Mouse (Mus musculus): ENCODE data around the gene Slco2b1. TPM values are rescaled to one million over a fixed set of nuclear protein-coding genes. Genes with fewer than 3 reads are reported as not detected.
"Not testable (repeated sequence)": the region's sequence is repeated elsewhere in the genome, so short reads cannot be mapped to it uniquely, and the experiment has no call there.

Slco2b1 gene
- polyA plus RNA-seq, 1 experiment from 2014 or later, result 16.8 TPM

- Histone ChIP-seq H3K36me3 (ENCODE audit: inconsistent target) (no peaks in the 10 kb centered on the region), H3K4me3 (ENCODE audit: inconsistent target) (no peak overlapping the region), H3K79me2 (ENCODE audit: inconsistent target) (no peaks in the 10 kb centered on the region), H3K27ac (no peak overlapping the region)
- 87% methylated on average over 3 of the region's 3 CpGs for WGBS (ENCODE audit: missing documents)
These were observed 6.2 kb downstream of the Slco2b1 start for GRCm38 (mm10) chr7:99704736-99705519.

- H3K79me2 ChIP-seq (ENCODE audit: inconsistent target), result no peaks in the 10 kb centered on the region
- no peaks in the 10 kb centered on the region for H3K36me3 ChIP-seq (ENCODE audit: inconsistent target)
- WGBS (ENCODE audit: missing documents), result 81% methylated on average over 6 of the region's 6 CpGs
- no peak overlapping the region for H3K4me3 ChIP-seq (ENCODE audit: inconsistent target)
- H3K27ac ChIP-seq, result no peak overlapping the region
These were observed 8.9 kb downstream of the Slco2b1 start for GRCm38 (mm10) chr7:99702201-99702600.

DNA sequence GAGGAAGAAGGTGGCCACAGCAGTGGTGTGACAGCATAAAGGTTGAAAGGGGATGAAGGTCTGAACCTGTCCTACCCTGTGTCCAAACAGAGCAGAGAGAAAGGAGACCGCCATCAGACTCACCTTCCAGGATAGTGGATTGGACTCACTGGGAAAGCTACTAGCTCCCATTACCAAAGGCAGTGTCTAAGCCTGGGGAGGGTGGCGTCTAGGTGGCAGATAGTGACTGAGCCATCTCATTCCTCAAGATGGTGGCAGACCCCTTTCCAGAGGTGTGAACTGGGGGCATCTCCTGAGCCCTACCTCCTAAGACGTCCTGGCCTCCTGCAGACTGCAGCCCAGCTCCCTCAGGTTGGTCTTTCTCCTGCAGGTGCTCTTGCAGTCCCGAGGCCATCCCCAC lies 10.5 kb downstream of the Slco2b1 start:
- no peaks in the 10 kb centered on the region for H3K36me3 ChIP-seq (ENCODE audit: inconsistent target)
- no peaks in the 10 kb centered on the region for H3K79me2 ChIP-seq (ENCODE audit: inconsistent target)
- 89% methylated on average over 4 of the region's 4 CpGs for WGBS (ENCODE audit: missing documents)
- no peak overlapping the region for H3K4me3 ChIP-seq (ENCODE audit: inconsistent target)
- no peak overlapping the region for H3K27ac ChIP-seq

DNA sequence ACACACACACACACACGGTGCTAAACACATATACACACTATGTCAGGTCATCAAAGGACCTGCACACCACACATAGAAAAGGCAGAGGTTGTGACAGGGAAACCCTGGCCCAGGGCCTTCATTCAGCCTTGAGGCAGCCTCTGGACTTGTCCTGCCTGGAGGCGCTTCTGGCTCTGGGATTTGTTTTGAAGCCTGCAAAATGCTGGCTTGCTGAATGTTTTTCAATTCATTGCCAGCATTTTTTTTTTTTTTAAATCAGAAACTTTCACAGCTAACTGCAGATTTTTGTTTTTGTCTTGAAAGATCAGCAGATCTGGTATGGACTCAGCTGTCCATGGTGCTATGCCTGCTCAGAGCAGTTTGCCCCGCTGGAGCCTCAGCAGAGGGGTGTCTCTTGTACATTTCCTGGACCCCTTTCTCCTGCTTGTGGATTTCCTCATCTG lies 11.4 kb downstream of the Slco2b1 start:
- H3K36me3 ChIP-seq (ENCODE audit: inconsistent target), result no peaks in the 10 kb centered on the region
- no peak overlapping the region for H3K27ac ChIP-seq
- 91% methylated on average over 2 of the region's 3 CpGs for WGBS (ENCODE audit: missing documents)
- no peaks in the 10 kb centered on the region for H3K79me2 ChIP-seq (ENCODE audit: inconsistent target)
- H3K4me3 ChIP-seq (ENCODE audit: inconsistent target), result no peak overlapping the region

GRCm38 (mm10) chr7:99699106-99699505 lies 12.0 kb downstream of the Slco2b1 start:
- H3K4me3 ChIP-seq (ENCODE audit: inconsistent target), result no peak overlapping the region
- H3K79me2 ChIP-seq (ENCODE audit: inconsistent target), result no peaks in the 10 kb centered on the region
- H3K36me3 ChIP-seq (ENCODE audit: inconsistent target), result no peaks in the 10 kb centered on the region
- WGBS (ENCODE audit: missing documents), result 71% methylated on average over 3 of the region's 3 CpGs
- no peak overlapping the region for H3K27ac ChIP-seq

- no peak overlapping the region for H3K4me3 ChIP-seq (ENCODE audit: inconsistent target)
- no peaks in the 10 kb centered on the region for H3K79me2 ChIP-seq (ENCODE audit: inconsistent target)
- no peak overlapping the region for H3K27ac ChIP-seq
- H3K36me3 ChIP-seq (ENCODE audit: inconsistent target), result no peaks in the 10 kb centered on the region
- WGBS (ENCODE audit: missing documents), result 97% methylated on average over 3 of the region's 3 CpGs
These were observed 12.6 kb downstream of the Slco2b1 start for GRCm38 (mm10) chr7:99698576-99698975.

DNA sequence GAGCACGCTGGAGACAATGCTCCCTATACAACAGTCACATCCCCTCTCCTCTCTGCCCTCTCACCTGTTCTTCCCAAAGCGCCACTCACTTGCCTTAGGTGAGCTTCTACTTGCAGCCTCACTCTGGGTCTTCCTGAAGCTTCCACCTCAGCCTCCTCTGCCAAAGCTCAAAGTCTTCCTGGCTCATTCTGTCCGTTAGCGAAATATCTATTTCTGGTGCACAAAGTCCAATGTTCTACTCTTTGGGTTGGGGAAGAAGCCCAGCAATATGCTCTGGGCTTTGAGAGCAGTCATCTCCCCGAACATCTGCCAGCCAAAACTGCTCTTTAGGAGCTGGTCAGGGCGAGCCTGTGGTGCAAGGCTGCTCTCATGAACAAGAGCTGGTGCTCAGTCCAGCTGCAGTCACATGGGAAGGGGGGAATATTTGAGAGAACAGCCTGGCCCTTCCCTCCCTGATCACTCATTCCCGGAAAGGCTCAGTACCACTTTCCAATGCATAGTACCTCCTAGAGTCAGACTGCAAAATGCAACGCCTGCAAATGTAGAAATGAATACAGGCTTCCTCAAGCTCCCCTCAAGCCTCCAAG lies 15.6 kb downstream of the Slco2b1 start:
- no peaks in the 10 kb centered on the region for H3K79me2 ChIP-seq (ENCODE audit: inconsistent target)
- no peak overlapping the region for H3K27ac ChIP-seq
- 94% methylated on average over 8 of the region's 8 CpGs for WGBS (ENCODE audit: missing documents)
- no peaks in the 10 kb centered on the region for H3K36me3 ChIP-seq (ENCODE audit: inconsistent target)
- no peak overlapping the region for H3K4me3 ChIP-seq (ENCODE audit: inconsistent target)

DNA sequence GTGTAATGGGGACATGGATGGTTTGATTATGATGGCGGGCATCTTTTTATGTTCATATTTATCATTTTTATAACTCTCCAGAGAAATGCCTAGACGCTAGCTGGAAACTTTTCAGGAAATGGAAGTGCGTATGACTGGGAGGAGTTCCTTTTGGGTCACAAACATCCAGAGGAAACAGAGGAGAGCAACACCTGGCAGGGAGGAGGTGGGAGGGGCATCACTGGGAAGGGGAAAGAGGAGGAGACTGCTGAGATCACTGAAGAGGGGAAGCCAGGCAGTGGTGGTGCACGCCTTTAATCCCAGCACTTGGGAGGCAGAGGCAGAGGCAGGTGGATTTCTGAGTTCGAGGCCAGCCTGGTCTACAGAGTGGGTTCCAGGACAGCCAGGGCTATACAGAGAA lies 16.7 kb downstream of the Slco2b1 start:
- not testable (repeated sequence) for H3K4me3 ChIP-seq (ENCODE audit: inconsistent target); H3K27ac ChIP-seq; H3K36me3 ChIP-seq (ENCODE audit: inconsistent target); H3K79me2 ChIP-seq (ENCODE audit: inconsistent target)
- WGBS (ENCODE audit: missing documents), result 78% methylated on average over 5 of the region's 5 CpGs

- Histone ChIP-seq H3K27ac (no peak overlapping the region), H3K36me3 (ENCODE audit: inconsistent target) (no peaks in the 10 kb centered on the region), H3K4me3 (ENCODE audit: inconsistent target) (no peak overlapping the region), H3K79me2 (ENCODE audit: inconsistent target) (no peaks in the 10 kb centered on the region)
- 96% methylated on average over 3 of the region's 3 CpGs for WGBS (ENCODE audit: missing documents)
These were observed 17.2 kb downstream of the Slco2b1 start for GRCm38 (mm10) chr7:99693976-99694375.

DNA sequence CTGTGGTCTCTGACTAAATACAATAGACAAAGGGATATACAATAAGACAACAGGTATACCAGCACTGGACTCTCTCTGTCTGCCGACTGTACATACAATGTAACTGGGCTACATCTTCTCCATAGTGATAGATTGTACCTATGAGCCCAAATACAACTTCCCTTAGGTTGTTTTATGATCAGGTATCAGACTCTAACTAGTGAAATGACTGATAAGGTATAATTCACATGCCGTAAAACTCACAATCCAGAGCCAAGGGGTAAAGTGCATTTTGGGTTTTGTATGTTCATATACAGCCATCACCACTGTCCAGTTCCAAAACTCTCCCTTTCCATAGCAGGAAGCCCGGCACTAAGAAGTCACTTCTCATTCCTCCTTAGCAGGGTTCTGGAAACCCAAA lies 17.8 kb downstream of the Slco2b1 start:
- Histone ChIP-seq H3K4me3 (ENCODE audit: inconsistent target) (no peak overlapping the region), H3K79me2 (ENCODE audit: inconsistent target) (no peaks in the 10 kb centered on the region), H3K27ac (no peak overlapping the region), H3K36me3 (ENCODE audit: inconsistent target) (no peaks in the 10 kb centered on the region)
- WGBS (ENCODE audit: missing documents), result 92% methylated on average over 3 of the region's 3 CpGs

- H3K79me2 ChIP-seq (ENCODE audit: inconsistent target), result no peaks in the 10 kb centered on the region
- no peak overlapping the region for H3K27ac ChIP-seq
- no peak overlapping the region for H3K4me3 ChIP-seq (ENCODE audit: inconsistent target)
- H3K36me3 ChIP-seq (ENCODE audit: inconsistent target), result no peaks in the 10 kb centered on the region
- 53% methylated on average over 3 of the region's 3 CpGs for WGBS (ENCODE audit: missing documents)
These were observed 18.7 kb downstream of the Slco2b1 start for GRCm38 (mm10) chr7:99692396-99692795.

GRCm38 (mm10) chr7:99690819-99691218 lies 20.3 kb downstream of the Slco2b1 start:
- H3K79me2 ChIP-seq (ENCODE audit: inconsistent target), result no peaks in the 10 kb centered on the region
- 95% methylated on average over 7 of the region's 7 CpGs for WGBS (ENCODE audit: missing documents)
- no peak overlapping the region for H3K27ac ChIP-seq
- H3K4me3 ChIP-seq (ENCODE audit: inconsistent target), result no peak overlapping the region
- H3K36me3 ChIP-seq (ENCODE audit: inconsistent target), result no peaks in the 10 kb centered on the region

DNA sequence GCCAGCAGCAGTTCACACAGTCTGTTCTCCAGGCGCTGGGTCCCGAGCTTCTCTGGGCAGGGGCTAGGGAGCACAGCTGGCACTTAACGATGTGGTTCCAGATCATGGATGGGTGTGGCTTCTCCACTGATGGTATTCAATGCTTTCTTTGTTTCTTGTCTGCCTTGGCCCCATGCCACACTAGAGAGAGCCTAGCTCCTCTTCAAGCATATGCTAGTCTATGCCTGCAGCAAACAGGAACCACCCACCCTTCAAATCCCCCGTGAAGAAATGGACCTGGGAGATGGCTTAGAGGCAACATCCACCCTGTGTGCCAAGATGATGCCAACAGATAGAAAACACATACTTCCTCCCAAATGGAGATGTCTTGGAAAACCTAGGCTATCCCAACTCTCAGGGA lies 27.1 kb downstream of the Slco2b1 start:
- WGBS (ENCODE audit: missing documents), result 73% methylated on average over 4 of the region's 4 CpGs
- Histone ChIP-seq H3K27ac (no peak overlapping the region), H3K36me3 (ENCODE audit: inconsistent target) (no peaks in the 10 kb centered on the region)

GRCm38 (mm10) chr7:99680771-99681170 lies 30.4 kb downstream of the Slco2b1 start:
- no peak overlapping the region for H3K4me3 ChIP-seq (ENCODE audit: inconsistent target)
- no peak overlapping the region for H3K27ac ChIP-seq
- WGBS (ENCODE audit: missing documents), result 84% methylated on average over 5 of the region's 5 CpGs
- H3K36me3 ChIP-seq (ENCODE audit: inconsistent target), result no peaks in the 10 kb centered on the region
- no peaks in the 10 kb centered on the region for H3K79me2 ChIP-seq (ENCODE audit: inconsistent target)

More for the DNA sequence above, 27.1 kb downstream of the Slco2b1 start:
- Histone ChIP-seq H3K4me3 (ENCODE audit: inconsistent target) (no peak overlapping the region), H3K79me2 (ENCODE audit: inconsistent target) (no peaks in the 10 kb centered on the region)

GRCm38 (mm10) chr7:99674890-99675289 lies 36.2 kb downstream of the Slco2b1 start:
- Histone ChIP-seq H3K4me3 (ENCODE audit: inconsistent target) (no peak overlapping the region), H3K36me3 (ENCODE audit: inconsistent target) (no peaks in the 10 kb centered on the region), H3K27ac (peak overlapping the region; percentile 97), H3K79me2 (ENCODE audit: inconsistent target) (no peaks in the 10 kb centered on the region)
- 2% methylated on average over 3 of the region's 3 CpGs for WGBS (ENCODE audit: missing documents)
